Mouse (Mus musculus) mouse embryonic stem cell (cell line): Measurements from ENCODE around the gene Cst3.

ENCODE experiments used
- in situ Hi-C, 2 experiments: fragments of 300-500 bp; cut with MboI; formaldehyde crosslinking; loops; 1 replicate in 1 of 2; 3 replicates in 1 of 2; pipeline ENCODE4 v1.14.3; 2019 to 2020; ENCODE audit warnings: low sequenced_read_pairs in 2 of 2, low pct_unique_long_range_greater_than_20kb in 1 of 2, mixed read lengths in 1 of 2; ENCODE audit not compliant: unreplicated experiment in 1 of 2

The Cst3 gene

DNA sequence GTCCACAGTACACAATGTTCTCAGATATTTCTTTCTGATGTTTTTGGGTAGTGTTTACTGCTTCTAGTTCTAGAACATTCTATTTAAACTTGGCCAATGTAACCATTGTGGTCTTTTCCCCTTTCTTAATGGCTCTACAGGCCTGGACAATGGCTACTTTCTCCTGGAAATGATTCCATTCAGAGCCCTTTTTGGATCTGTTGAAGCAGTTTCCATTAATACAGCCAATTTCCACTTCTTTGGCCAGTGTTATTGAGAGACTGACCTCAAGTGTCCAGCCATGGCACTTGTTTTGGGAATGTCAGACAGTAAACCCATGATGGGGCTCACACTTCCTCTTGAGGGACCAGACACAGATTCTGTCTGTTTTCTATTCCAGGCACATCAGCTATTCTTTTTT lies 13.8 kb downstream of the Cst3 start:
- in situ Hi-C loops = no loop called here

DNA sequence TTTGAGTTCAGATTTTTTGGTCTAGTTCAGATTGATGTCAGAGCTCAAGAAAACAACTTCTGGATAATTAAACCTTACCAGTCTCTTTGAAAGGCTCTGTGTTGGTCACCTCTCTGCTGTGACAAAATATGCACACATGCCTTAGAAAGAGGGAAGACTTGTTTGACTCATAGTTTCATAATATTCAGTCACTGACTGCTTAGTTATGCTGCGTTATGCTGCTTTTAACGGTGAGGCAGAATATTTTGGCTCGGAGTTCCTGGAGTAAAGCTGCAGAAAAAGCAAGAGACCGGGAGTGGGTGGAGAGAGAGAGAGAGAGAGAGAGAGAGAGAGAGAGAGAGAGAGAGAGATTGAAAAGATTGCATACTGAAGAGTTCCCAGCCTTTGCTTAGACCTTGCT lies 14.5 kb downstream of the Cst3 start:
- in situ Hi-C loops = no loop called here

GRCm38 (mm10) chr2:148857506-148857905 lies 18.0 kb downstream of the Cst3 start:
- in situ Hi-C loops = loop anchor here in 1 of 2 experiments (10.0 kb wide), 1 partner anchor 47 kb away; no protein-coding TSS in a partner anchor

DNA sequence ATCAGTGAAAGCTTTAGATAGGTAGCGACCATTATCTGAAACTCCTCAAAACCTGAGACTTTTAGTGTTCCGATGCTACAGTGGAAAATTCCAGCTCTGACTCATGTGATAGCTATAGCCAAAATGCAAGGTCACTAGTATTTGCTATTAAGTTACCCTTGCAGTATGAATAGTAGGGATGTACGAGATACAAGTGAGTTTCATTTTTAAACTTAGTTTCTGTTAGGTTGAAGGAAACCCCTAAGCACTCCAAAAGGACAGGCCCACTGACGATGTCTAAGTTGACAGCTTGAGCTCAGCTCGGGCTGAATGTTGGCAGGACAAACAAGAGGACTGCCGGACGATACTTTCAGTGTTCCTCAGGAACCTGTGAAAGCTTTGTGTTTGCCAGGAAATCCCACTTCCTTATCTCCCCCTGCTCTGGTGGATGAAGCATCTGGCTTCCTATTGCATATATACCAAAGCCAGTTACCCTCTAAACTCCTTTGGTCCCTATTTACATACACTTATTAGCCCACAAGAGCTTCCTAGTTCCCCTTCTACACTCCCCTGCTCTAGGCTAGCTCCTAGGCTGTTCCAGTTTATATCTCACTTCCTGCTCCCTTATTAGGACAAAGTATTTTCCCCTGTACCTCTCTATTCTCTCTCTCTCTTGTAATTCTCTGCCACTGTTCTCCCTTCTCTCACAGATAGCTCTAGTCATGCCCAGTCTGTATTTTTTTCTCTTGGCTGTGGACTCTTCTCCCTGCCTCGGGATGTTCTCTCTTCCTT lies 18.7 kb downstream of the Cst3 start:
- in situ Hi-C loops = loop anchor here in 1 of 2 experiments (10.0 kb wide), 1 partner anchor 48 kb away; no protein-coding TSS in a partner anchor

GRCm38 (mm10) chr2:148851116-148851906 lies 24.2 kb downstream of the Cst3 start:
- in situ Hi-C loops = loop anchor here (5.0 to 10.0 kb wide), 2 partner anchors 51 to 53 kb away; no protein-coding TSS in a partner anchor

- in situ Hi-C loops = loop anchor here in 1 of 2 experiments (5.0 kb wide), 1 partner anchor 87 kb away; the partner anchor contains the start of gene Cstl1
These were observed 36.3 kb downstream of the Cst3 start for GRCm38 (mm10) chr2:148839224-148839623.

DNA sequence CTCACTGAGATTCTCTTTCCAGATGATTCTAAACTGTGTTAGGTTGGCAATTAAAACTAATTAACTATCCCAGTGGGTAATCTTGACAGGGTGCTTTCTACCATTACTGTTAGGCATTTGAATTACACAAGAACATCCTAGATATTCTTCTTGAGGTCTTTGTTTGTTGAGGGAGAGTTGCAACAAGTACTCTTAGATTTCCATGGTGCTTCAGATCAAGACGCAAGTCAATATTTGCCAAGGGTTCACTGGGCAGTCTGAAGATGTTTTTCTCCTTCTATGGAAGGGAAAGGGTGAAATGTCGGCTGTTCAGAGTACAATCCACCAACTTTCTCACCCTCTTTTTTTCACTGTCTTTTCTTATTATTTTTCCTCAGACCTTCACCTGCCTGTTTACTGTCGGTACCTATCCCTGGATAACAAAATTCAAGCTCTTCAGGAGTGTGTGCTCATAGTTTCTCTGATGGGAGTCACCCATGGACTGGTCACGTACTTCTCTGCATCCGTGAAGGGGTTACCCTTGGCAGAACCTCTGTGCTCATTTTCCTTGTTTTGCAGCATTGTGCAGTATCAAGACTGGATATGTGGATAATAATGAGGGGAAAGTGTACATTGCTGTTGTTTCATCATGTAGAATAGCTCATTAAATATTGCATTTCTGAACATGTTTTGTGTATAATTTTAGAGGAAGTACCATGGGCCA lies 37.3 kb downstream of the Cst3 start:
- in situ Hi-C loops = loop anchor here in 1 of 2 experiments (5.0 kb wide), 1 partner anchor 86 kb away; the partner anchor contains the start of gene Cstl1

DNA sequence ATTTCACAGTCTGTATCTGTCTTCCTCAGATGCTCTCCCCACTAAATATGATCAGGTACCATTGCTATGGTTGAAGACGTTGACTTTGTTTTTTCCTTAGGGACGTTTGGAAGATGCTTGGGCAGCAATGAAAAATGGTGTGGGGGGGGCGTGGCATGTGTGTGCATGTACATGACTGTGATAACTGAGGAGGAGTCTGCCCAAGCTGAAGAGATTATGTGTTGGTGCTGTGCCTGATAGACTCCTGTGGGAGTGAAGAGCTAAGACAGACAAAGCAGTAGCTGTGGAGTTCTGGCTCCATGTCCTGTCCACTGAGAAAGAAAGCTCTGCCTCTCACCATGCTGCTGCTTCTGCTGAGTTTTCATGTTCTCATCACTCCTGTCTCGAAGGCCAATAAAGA lies 40.6 kb downstream of the Cst3 start, which contains the start of gene Cst9:
Gene Cst9 (plus strand): TSS at position 236 of the 400 bp plus-strand sequence.
- in situ Hi-C loops = loop anchor here in 1 of 2 experiments (5.0 kb wide), 1 partner anchor 83 kb away; the partner anchor contains the start of gene Cstl1

GRCm38 (mm10) chr2:148825986-148826385 lies 49.5 kb downstream of the Cst3 start:
- in situ Hi-C loops = no loop called here
